Mouse (Mus musculus): Measurements from ENCODE around the gene Areg. TPM values are rescaled to one million over a fixed set of nuclear protein-coding genes. Genes with fewer than 3 reads are reported as not detected.

Gene Areg
- not detected for total RNA-seq (2021)

DNA sequence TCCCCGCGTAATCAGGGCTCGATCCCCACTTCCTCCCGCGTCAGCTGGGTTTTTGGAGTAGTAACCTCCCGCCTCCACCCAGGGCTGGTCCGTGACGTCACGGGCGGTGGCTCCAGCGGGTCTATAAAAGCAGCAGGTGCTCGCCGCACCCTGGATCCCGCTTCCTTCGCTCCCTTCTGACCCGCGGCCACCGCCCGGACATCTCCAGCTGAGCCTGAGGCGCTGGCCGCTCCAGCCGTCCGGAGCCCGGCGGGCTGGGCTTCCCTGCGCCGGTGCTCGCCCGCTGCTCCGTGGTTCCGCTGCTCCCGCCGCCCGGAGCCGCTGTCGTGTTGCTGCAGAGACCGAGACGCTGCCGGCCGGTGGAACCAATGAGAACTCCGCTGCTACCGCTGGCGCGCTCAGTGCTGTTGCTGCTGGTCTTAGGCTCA is at the start of gene Areg:
Gene Areg (plus strand): TSS at position 154 of the 428 bp plus-strand sequence.
- intact Hi-C loops (cut with DNase I): no loop called here

DNA sequence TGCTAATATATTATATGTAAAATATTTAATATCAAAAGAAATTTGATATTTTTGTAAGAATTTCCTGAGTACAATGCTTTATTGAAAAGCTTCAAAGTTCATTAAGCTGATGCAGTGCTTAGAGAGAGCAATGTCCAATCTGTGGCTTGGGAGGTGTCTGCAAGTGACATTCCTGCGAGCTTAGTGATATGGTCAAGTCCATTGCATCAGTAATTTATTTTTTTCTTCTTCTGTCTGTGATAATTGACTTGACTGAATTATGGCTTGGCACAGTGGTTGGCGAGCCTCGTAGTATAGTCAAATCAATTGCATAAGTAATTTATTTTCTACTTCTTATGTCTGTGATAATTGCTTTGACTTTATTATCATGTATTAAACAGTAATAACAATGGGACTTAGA is 49.1 kb upstream of the Areg start:
- intact Hi-C loops (cut with DNase I): no loop called here
- DNase-seq (ENCODE audit: low spot score): no peak

More for the DNA sequence above, at the start of gene Areg:
- DNase-seq (ENCODE audit: low spot score): no peak

DNA sequence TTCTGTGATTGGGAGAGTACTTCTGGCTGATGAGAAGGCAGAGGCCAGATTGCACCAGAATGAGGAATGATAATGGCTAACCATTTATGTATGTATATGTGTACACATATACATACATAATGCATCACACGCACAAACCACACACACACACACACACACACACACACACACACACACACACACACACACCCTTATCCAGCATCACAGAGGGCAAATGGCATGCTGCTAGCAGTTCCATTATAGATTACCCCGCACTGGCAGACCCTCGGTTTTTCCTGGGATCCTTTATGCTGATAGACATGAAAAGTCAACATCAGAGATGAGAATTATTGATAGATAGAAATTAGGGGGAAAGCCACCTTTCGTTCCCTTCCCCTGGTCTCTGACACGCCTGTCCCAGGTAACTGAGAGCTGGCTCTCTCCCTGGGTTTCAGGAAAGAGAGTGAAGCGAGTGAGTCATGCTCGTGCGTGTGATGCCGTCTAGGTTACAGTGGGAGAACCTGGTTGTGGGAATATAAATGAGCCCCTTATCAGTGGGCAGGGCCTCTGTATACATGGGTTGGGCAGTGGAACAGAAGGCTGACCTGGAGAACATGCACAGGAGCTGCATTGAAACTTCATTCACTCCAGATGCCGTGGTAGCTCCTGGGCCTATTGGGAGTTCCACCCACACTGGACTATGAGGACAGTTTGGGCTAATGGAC is 41.3 kb upstream of the Areg start:
- intact Hi-C loops (cut with DNase I): no loop called here
- no peak for DNase-seq (ENCODE audit: low spot score)

DNA sequence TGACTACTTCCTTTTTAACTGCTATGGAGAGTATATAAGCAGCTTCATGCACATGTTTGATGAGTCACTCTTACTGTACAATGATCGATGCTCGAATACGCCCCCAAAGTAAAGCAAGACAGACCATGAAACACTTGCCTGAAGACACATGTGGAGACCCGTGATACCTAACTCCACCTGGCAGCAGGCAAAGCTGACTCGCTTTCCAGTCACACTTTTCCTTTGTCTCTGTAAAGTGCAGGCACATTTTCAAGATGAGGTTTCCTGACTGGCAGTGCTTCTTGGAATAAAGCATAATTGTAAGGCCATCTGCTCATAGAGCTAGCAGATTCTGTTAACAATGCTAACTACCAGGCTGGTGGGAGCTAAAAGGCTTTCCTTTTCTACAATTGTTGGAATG is 37.7 kb upstream of the Areg start:
- DNase-seq (ENCODE audit: low spot score): no peak
- intact Hi-C loops (cut with DNase I): no loop called here

DNA sequence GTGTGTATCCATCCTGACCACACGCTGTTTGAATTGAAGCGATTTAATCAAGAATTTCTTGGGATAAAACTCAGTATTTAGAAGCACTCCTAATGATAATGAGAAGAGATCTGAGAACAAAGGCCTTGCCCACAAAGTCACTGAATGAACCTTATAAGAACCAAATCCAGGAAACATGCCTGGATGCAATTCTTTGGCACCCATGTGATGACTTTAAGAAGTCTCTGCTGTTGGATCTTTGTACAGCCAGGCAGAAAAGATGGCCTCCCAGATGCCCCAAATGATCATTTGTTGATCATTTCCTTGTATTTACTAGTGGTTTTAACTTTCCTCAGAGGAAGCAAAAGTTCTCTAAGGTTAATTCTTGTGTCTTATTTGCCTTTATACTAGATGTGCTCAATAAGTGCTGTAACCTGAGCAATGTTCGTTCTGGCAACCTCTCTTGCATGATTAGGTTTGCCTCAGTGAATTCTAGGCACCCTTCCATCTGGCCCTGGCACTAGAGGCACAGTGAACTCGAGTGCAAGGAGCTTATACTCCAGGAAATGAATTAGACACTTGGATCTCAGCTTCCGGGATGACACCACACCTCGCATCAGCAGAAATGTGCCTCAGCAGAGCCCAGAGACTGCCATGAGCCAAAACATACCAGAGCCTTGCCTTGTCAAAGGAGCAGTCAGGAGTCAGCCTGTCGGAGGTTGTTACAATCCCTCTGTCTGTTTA is 35.3 kb upstream of the Areg start:
- DNase-seq (ENCODE audit: low spot score): no peak
- intact Hi-C loops (cut with DNase I): no loop called here

DNA sequence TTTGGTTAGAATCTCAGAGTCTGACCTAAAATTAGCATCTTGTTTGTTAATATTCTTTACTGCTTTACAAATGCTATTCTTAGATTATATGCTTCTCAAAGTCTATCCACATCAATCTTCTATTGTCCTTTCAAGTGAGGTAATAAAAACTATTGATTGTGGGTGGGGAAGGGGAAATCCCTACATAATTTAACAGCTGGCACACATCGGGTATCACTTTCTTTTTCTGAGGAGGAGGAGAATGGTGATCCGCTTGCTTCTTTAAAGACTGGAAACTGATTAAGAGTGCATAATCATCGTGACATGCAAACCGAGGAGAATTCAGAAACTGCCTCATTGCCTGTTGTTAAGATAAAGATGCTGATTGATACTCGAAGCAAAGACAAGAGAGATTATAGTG is 33.2 kb upstream of the Areg start:
- intact Hi-C loops (cut with DNase I): no loop called here
- DNase-seq (ENCODE audit: low spot score): no peak

DNA sequence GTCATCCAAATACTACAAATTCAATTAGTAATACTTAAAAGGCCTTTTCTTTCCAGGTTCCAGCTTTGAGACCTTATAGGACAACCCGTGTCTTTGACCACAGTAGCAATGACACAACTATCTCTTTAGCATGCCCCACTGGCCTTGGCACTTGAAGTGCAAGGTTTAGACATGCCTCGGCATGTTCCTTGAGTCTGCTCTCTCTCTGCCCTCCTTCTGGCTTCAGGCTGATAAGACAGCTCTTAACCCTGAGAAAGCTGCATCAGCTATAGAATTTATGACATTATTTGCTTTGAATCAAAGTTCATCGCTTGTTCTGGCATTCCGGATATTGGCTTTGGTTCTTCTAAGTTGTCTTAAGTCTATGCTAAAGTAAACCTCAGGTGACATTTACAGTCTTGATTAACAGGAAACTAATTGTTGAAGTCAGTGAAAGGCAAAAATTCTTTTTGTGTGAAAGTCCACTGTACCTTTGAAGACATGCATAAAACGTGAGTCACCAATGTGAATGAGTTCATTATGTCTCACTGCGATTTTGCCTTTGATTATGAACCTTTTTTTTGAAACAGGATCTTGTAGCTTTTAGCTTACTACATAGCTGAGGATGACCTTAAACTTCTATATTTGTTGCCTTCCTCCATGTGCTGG is 29.3 kb upstream of the Areg start:
- DNase-seq (ENCODE audit: low spot score): no peak
- intact Hi-C loops (cut with DNase I): no loop called here

DNA sequence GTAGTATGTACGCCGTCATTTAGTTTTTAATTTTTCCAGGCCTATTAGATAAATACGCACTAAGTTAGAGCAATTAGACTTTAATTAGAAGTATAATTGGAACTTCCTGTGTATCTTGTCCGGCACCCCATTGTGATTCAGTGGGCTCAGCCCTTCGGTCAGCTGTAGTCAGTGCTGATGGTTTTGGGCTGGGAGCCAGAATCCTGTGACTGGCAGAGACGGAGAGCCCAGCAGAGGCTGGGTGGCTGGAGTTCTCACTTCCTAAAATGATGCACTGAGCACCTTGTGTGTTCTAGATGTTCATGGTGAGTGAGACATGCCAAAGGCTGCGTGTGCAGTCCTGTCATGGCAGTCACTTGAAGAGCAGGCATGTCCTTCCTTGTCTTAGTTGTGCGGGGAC is 28.4 kb upstream of the Areg start:
- no peak for DNase-seq (ENCODE audit: low spot score)
- intact Hi-C loops (cut with DNase I): no loop called here

DNA sequence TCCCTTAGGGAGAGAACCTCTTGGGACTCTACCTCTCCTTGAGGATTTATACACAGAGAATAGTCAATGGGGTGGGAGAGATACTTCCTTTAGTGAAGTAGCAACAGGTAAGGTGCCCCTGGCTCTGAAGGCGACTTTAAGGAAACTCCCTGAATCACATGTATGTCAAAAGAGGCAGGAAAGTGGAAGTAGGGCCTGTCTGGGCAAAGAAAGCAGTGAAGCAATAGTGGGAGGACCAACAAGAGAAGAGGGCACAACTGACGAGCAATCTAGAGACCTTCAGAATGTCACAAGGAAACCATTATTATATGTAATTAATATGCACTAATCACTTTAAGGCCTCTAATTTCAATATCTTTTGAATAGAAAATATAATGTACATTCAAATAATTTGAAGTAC is 25.4 kb upstream of the Areg start:
- DNase-seq (ENCODE audit: low spot score): no peak
- intact Hi-C loops (cut with DNase I): no loop called here

DNA sequence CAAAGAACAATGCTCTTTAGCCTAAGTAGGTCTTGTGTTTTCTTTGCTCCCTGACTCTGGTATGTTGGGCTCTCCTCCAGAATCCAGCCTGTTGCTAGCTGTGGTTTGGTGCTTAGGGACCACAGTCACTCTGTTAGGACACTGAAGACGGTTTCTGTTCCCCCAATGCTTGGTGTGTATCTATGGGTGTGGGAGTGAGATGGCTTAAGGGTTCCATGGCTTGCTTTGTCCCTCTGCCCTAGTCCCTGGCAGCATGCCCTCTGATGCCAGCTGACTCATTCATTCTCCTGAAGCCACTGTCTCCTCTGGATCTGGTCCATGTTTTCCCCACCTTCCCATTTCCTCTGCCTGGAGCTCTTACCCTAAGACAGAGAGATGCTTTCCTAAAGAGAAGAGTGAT is 24.8 kb upstream of the Areg start:
- DNase-seq (ENCODE audit: low spot score): no peak
- intact Hi-C loops (cut with DNase I): no loop called here

DNA sequence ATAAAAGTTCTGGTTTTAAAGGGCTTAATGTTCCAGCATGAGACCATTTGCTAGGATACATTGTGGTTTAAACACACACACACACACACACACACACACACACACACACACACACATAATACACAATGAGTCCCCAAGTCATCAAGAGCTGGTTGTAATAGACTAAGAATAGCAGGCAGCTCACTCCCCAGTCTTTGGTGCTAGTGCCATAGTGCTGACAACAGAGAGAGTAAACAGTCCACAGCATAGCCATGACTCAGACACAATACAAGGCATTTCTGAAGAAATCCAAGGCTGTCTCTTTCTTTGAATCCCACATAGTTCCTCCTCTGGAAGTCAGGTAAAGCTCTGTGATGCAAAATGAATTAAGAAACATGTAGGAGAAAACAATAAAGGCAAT is 20.8 kb upstream of the Areg start:
- intact Hi-C loops (cut with DNase I): no loop called here
- DNase-seq (ENCODE audit: low spot score): no peak

DNA sequence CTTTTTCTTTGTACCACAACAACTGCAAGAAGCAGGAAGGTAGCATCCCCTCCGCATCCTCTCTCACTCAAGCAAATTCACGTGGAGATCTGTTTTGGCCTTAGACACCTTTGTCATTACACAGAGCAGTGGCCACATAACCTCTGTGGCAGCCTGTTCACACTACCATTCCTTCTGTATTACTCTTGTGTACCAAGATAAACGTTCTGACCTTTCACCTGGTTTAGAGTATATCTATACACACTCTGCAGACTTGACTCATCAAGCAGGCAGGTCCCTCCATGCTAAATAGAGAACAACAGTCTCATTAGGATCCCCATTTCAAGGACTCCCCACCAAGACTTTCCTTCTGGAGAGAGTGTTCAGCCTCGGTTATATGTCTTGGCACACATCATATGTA is 16.0 kb upstream of the Areg start:
- DNase-seq (ENCODE audit: low spot score): no peak

DNA sequence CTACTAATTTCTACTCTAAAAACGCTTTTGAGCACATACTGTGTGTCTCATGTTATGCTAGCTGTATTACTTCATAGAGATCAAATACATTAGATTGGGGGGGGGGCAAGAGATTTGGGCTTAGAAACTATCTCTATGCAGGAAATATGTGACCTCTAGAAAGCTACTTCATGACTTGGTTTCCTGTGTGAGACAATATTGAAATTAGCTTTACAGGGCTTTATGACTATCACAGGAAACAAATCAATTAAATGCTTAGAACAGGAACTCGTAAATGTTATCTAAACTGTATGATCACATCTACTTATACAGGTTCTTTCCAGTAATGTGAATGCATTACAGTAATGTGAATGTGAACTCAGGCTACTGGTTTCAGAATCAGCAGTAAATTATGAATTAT is 15.3 kb upstream of the Areg start:
- intact Hi-C loops (cut with DNase I): no loop called here
- DNase-seq (ENCODE audit: low spot score): no peak

More for the DNA sequence above, 16.0 kb upstream of the Areg start:
- intact Hi-C loops (cut with DNase I): no loop called here

DNA sequence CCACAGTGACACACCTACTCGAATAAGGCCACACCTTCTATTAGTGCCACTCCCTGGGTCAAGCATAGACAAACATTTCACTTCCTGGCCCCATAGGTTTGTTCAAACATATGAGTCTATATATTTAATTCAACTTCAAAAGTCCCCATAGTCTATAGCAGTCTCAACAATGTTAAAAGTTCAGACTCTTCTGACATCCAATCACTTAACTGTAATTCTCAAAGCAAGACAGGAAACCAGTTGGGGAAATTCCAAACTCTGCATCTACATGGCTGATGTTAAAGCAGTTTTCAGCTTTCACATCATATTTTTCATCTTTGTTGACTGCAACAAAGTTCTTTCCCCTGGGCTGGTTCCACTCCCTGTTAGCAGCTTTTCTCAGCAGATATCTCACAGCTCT is 12.8 kb upstream of the Areg start:
- intact Hi-C loops (cut with DNase I): no loop called here
- no peak for DNase-seq (ENCODE audit: low spot score)

DNA sequence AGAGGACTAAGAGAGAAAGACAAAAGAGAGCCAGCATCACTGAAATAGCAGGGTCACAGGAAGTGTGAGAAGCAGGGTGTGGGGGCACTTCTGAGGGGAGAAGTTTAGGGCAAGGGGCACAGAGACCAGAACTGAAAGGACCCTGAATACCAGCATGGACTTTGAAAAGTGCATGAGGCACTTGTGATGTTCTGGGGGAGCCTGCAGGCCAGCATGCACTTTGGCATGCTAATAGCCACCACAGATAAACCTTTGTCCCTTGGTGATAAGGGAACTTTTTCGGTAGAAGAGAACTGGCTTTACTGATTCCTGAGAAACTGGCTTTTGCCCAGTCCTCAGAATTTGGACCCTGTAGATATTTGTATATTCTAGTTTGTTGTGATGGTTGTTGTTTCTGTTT is 4.4 kb upstream of the Areg start:
- DNase-seq (ENCODE audit: low spot score): no peak
- intact Hi-C loops (cut with DNase I): no loop called here

DNA sequence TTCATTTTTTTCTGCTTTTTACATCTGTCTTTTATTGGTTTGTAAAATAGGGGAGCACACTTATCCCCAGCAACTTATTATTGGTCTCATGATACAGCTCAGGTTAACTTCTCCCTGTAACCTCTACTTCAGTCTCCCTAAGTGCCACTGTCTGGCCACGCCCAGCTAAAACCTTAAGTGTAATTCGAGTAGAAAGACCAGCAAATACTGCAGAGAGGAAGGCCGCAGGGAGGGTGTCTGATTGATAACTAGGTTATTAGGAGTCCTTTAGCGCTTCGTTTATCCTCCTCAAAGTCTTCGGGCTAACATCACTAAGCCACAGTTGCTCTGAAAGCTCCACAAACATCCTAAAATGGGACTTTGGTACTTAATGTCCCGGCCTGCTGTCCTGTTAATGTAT is 429 bp upstream of the Areg start:
- no peak for DNase-seq (ENCODE audit: low spot score)
- intact Hi-C loops (cut with DNase I): no loop called here

DNA sequence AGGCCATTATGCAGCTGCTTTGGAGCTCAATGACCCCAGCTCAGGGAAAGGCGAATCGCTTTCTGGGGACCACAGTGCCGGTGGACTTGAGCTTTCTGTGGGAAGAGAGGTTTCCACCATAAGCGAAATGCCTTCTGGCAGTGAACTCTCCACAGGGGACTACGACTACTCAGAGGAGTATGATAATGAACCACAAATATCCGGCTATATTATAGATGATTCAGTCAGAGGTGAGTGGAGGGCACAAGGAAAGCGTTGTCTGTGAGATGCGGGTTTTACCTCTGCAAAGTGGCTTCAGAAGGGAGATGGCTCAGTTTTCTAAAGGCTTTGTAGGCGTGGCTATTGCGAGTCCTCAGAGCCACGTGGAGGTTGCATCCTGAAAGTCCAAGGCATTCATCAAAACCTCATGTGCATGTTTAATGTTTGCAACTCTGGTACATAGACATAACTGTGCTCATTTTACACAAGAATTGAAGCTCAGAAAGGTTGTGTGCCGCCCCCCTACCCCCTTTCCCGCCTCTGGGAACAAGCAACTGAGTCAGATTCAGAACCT is 1.6 kb downstream of the Areg start:
- intact Hi-C loops (cut with DNase I): no loop called here
- DNase-seq (ENCODE audit: low spot score): no peak

DNA sequence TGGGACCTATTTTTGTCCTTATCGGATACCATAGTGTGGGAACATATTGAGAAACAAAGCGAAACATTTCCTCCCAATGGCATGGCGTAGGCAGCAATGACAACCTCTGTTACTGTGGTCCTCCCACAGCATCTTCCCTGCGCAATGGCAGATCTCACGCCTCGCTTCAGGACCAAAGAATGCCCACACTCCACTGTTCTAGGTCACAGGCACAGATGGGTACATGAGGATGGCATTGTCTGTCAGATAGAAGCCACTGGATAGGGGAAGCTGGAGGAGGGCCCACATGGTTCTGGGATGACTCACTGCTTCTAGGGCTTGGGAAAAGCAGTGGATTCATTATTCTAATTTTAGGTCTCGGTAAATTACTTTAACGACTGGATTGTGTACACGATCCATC is 5.6 kb downstream of the Areg start:
- intact Hi-C loops (cut with DNase I): no loop called here
- no peak for DNase-seq (ENCODE audit: low spot score)

DNA sequence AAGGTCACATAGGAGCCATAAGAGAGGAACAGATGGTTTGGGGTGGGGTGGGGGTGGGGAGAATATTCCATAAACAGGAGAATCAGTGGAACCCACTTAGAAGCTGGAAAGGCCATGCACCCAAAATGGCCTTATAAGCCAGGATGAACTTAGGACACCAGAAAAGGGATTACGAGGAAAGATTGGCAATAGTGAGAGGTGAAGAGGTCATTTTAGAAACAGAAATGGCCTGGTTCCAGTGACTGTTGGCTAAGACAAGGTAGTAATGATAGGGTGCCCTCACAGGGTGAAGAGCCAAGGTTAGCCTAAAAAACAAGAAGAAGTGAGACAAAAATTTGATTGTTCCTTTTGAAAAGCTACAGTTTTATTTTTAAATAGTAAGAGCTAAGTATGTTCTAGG is 7.6 kb downstream of the Areg start:
- intact Hi-C loops (cut with DNase I): no loop called here

DNA sequence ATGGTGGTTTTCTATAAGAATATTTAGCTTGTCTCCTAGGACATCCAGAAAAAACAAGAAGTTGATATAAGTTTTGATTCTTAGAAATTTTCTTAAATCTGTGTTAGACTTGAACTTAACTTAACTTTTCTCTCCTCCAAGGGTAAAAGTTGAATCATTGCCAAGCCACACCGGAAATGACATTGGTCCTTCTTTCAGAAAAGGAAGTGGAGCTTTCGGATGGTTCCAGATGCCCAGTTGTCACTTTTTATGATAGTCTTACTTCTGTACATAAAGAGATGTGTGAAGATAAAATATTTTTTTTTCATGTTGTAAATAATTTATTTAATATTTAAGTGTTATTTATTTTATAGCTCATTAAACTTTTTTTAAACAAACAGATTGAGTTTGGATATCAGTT is 8.7 kb downstream of the Areg start:
- intact Hi-C loops (cut with DNase I): no loop called here
- no peak for DNase-seq (ENCODE audit: low spot score)

More for the DNA sequence above, 7.6 kb downstream of the Areg start:
- no peak for DNase-seq (ENCODE audit: low spot score)

DNA sequence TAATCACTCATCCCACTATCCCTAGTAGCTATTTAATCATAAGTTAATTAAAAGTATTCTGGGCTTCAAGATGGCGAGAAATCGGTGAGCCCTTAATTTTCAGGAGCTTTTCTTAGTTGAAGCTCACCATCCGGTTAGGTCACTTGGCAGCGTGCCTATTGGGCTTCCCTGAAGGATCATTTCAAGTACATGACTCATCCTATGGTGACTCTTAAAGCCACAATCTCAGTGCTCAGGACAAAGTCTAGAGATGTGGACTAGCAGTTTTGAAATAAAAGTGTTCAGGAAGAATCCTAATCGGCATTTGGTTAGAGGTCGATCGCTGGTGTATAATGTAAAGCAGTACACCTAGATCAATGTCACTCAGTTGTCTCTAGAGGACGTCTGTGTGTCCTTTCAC is 17.3 kb downstream of the Areg start:
- intact Hi-C loops (cut with DNase I): no loop called here
- DNase-seq (ENCODE audit: low spot score): no peak

Data from heart, postnatal 25 days (tissue).